Mouse (Mus musculus): ENCODE data around the gene Apba3. TPM values are rescaled to one million over a fixed set of nuclear protein-coding genes. Genes with fewer than 3 reads are reported as not detected.
A peak's percentile ranks its signal among the peaks of the same experiment; 100 is the strongest.
"Not testable (repeated sequence)": the region's sequence is repeated elsewhere in the genome, so short reads cannot be mapped to it uniquely, and the experiment has no call there.

The Apba3 gene
- 100 to 1,000 TPM; 105 to 122 (median 112) TPM for total RNA-seq (2022)

GRCm38 (mm10) chr10:81266211-81267105 is at the start of gene Apba3, which contains the start of gene Mrpl54:
Gene Apba3, plus strand, starts transcription at chr10:81266960.
Gene Mrpl54, minus strand, starts transcription at chr10:81266934.
- peak; percentile 97 for DNase-seq (ENCODE audit: low spot score)

GRCm38 (mm10) chr10:81217267-81217666 is 49.5 kb upstream of the Apba3 start:
- not testable (repeated sequence) for DNase-seq (ENCODE audit: low spot score)

GRCm38 (mm10) chr10:81217964-81218363 is 48.8 kb upstream of the Apba3 start:
- DNase-seq (ENCODE audit: low spot score), result peak; percentile 38

DNA sequence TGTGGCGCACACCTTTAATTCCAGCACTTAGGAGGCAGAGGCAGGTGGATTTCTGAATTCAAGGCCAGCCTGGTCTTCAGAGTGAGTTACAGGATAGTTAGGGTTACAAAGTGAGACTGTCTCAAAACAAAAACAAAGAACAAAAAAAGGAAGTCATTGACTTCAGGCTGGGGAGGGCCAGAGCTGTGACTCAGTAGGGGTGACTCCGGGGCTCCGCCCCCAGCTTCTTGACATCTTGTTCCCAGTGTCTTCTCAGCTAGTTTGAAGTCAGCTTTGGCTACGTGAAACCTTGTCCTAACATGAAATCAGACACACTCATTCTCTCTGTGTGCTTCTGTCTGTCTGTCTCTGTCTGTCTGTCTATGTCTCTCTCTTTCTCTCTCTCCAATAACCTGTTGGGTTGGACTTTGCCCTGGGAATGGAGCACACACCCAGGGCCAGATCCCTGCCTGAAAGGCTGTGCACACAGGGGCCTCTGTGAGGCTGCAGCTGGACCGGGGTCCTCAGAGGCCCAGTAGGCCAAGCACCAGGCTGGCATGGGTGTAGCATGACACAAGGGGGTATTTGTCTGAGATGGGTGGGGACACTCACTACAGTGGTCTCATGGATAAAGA is 45.3 kb upstream of the Apba3 start:
- DNase-seq (ENCODE audit: low spot score), result no peak

DNA sequence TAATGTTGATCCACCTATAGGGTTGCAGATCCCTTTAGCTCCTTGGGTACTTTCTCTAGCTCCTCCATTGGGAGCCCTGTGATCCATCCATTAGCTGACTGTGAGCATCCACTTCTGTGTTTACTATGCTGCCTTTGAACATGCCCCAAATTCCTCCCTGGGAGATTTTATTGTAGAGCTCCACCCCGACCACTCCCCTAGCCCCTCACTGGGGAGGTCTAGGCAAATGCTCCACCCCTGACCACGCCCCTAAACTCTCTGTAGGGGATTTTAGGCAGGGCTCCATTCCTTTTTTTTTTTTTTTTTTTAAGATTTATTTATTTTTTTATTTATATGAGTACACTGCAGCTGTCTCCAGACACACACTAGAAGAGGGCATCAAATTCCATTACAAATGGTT is 43.0 kb upstream of the Apba3 start:
- DNase-seq (ENCODE audit: low spot score), result not testable (repeated sequence)

DNA sequence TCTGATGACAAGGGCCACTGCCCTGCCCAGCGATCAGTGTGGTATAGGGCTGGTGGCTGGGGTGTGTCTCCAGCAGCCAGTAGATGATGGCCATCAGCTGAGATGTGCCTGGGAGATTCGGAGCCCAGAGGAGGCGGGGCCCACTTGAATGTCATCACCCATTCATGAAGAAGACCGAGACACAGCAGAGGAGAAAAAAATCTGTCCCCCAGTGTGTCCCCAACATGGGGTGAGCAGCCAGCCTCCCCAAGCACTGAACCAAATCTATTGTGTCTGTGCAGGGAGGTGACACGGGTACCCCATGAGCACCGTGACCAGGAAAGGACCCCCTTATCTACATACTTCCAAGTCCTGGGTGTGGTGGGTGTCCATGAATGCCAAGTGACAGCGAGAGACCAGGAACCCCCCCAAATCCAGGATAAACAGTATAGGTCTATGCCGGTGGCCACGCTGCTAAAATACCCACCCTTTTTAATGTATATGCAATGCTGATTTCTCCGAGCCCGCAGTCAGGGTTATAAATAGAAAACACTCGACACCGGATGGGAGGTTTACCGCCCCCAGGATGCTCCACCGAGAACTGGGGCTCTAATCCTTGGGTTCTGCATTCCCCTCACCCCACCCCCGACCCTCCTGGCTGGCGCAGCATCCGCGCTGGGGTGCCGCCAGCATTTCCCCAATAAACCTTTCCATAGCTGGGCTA is 36.9 kb upstream of the Apba3 start:
- DNase-seq (ENCODE audit: low spot score), result no peak

DNA sequence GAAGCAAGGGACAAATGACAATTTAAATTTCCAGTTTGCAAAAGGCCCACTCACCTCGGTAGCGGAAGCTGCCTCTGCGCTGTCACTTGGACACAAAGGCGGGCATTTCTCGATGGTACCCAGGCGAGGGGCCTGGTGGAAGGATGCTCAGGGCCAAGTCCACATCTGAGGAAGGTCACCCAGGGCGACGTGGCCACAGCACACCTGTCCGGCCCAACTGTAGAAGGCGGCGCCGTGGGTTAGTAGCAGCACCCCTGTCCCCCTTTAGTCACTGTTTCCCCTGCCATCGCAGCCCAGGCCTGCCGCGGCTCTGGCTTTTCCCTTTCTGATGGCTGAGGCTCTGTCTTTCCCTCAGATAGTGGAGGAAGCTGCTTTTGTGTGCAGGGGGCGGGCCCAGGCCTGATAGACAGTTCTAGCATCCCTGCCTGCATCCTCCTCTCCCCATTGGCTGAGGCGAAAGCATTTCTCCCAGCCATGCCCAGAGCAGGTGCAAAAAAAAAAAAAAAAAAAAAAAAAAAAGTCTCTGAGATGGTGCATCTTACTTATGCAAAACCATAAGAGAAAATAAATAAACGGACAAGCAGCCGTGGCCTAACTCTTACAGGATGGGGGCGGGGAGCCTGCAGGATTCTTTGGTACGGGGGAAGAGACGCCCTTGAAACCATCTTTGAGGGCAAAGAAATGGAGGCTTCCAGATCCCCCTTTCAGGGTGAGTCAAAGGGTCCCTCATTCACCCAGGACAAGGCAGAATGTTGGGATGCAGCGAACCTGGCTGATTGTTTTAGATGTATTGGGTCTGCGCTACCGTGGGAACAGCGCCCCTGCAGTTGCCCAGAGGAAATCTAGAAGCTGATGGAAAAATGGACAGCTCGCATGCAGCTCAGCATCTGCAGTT is 36.1 kb upstream of the Apba3 start, which contains the start of gene Atcay:
Atcay (minus strand) TSS at position 396 of the 895 bp plus-strand sequence.
- DNase-seq (ENCODE audit: low spot score), result no peak

GRCm38 (mm10) chr10:81231436-81231835 is 35.3 kb upstream of the Apba3 start:
- no peak for DNase-seq (ENCODE audit: low spot score)

- peak; percentile 55 for DNase-seq (ENCODE audit: low spot score)
Measured at GRCm38 (mm10) chr10:81232580-81233225, 34.1 kb upstream of the Apba3 start, which contains the start of gene Zfr2. Gene Zfr2, plus strand, starts transcription at chr10:81233155.

- no peak for DNase-seq (ENCODE audit: low spot score)
Measured at GRCm38 (mm10) chr10:81233226-81233585, 33.6 kb upstream of the Apba3 start.

DNA sequence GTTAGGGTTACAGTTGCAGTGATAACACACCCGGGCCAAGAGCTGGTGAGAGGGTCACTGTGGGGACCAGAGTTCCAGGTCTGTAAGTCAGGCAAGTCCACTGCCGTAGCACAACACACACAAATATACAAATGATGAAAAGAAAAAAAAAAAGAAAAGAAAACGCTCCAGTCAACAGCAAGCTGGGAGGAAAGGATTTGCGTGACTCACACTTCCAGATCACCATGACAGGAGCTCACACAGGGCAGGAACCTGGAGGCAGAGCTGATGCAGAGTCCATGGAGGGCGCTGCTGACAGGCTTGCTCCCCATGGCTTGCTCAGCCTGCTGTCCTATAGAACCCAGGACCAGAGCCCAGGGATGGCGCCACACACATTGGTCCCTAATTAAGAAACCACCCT is 32.6 kb upstream of the Apba3 start:
- DNase-seq (ENCODE audit: low spot score), result no peak

- DNase-seq (ENCODE audit: low spot score), result no peak
Measured at GRCm38 (mm10) chr10:81236471-81237268, 30.1 kb upstream of the Apba3 start.

DNA sequence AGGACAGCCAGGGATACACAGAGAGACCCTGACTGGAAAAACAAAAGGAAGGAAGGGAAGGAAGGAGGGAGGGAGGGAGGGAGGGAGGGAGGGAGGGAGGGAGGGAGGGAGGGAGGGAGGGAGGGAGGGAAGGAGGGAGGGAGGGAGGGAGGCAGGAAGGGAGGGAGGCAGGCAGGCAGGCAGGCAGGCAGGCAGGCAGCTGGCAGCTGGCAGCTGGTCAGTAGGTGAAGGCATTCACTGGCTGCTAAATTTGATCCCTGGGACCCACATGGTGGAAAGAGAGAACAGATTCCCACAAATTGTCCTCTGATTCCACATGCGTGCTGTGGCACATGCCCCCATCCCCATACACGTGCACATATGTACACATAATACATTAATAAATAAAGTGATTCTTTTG is 28.1 kb upstream of the Apba3 start:
- no peak for DNase-seq (ENCODE audit: low spot score)

DNA sequence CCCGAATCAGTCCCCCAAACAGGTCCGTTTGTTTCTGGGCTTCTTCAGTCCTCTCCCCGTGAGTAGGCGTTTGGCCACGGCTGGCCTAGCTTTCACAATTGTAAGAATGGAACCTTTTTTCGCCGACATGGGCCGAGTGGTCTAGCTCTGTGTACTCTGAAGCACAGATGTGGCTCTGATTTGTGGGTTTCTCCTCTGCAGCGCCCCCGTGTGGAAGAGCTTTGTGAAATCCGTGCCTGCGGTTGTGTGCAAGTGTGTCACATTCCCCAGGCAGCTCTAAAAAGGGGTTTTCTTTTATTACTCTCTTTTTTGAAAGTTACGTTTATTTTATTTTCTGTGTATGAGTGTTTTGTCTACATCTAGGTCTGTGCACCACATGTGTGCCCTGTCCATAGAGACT is 25.9 kb upstream of the Apba3 start:
- DNase-seq (ENCODE audit: low spot score), result no peak

- no peak for DNase-seq (ENCODE audit: low spot score)
Measured at GRCm38 (mm10) chr10:81242021-81242420, 24.7 kb upstream of the Apba3 start.

GRCm38 (mm10) chr10:81244146-81244545 is 22.6 kb upstream of the Apba3 start:
- no peak for DNase-seq (ENCODE audit: low spot score)

- peak; percentile 58 for DNase-seq (ENCODE audit: low spot score)
Measured at GRCm38 (mm10) chr10:81244595-81244994, 22.2 kb upstream of the Apba3 start.

DNA sequence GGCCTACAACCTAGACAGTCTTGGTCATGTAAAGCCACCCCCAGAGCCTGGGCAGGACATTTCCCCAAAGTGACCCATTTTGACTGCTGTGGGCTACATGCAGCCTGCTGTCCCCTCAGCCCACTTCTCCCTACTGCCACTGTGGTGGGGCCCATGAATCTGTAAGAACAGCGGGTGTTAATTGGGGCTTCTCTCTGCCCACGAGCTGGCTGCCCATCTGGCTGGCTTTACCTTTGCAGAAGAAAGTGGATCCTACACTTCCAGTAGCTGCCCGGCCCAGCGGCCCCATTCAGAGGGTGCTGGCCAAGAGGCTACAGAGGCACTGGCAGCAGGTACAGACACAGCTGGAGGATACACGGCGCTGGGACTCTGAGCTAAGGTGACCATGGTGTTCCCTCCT is 21.6 kb upstream of the Apba3 start:
- DNase-seq (ENCODE audit: low spot score), result no peak

- DNase-seq (ENCODE audit: low spot score), result no peak
Measured at GRCm38 (mm10) chr10:81247804-81248203, 19.0 kb upstream of the Apba3 start.

- no peak for DNase-seq (ENCODE audit: low spot score)
Measured at GRCm38 (mm10) chr10:81249442-81249841, 17.3 kb upstream of the Apba3 start.
